Mouse (Mus musculus): ENCODE results near the gene Gatb.

GRCm38 (mm10) chr3:85681136-85681535, 107.2 kb downstream of the Gatb start:
- TF ChIP-seq GATA1 (IDR thresholded peaks at IDR 0.05; ENCODE audit: borderline replicate concordance, low read length) (no peak), FLI1 (IDR thresholded peaks at IDR 0.05; ENCODE audit: low read length) (no peak)
